Mouse (Mus musculus): ENCODE measurements at regions not wholly inside any gene's neighbourhood (a gene's known extent, or its start where the extent isn't known, plus 50 kb on each side); places are given as distances from the start of the nearest gene placed in this dataset.

- no peak overlapping the region for H3K9ac ChIP-seq (ENCODE audit: low read depth, low read length)
- WGBS (ENCODE audit: insufficient replicate concordance), result 70% methylated on average over 13 of the region's 13 CpGs
- H3K4me2 ChIP-seq, result no peak overlapping the region
- H3K4me3 ChIP-seq (ENCODE audit: low read depth, low read length), result no peak overlapping the region
- no peak overlapping the region for H3K27ac ChIP-seq (ENCODE audit: low read depth, low read length)
- no peaks in the 10 kb centered on the region for H3K4me1 ChIP-seq (ENCODE audit: control insufficient read depth, insufficient read depth, low read length)
- no peaks in the 10 kb centered on the region for H3K36me3 ChIP-seq (ENCODE audit: control insufficient read depth, insufficient read depth, low read length)
- no peaks in the 10 kb centered on the region for H3K27me3 ChIP-seq (ENCODE audit: control insufficient read depth, insufficient read depth, low read length)
- ATAC-seq (replicated peaks; ENCODE audit: insufficient number of reproducible peaks, low FRiP score, low TSS enrichment), result no peak
- no peaks in the 10 kb centered on the region for H3K9me3 ChIP-seq (replicated peaks; ENCODE audit: control insufficient read depth, low read length)
These were observed 250.9 kb upstream of the Prkd1 start for GRCm38 (mm10) chr12:50899609-50900447.

- H3K9me3 ChIP-seq (replicated peaks; ENCODE audit: control insufficient read depth, low read length), result no peaks in the 10 kb centered on the region
- no peaks in the 10 kb centered on the region for H3K4me1 ChIP-seq (ENCODE audit: control insufficient read depth, insufficient read depth, low read length)
- no peak overlapping the region for H3K9ac ChIP-seq (ENCODE audit: low read depth, low read length)
- no peak overlapping the region for H3K27ac ChIP-seq (ENCODE audit: low read depth, low read length)
- H3K4me3 ChIP-seq (ENCODE audit: low read depth, low read length), result no peak overlapping the region
- no peak overlapping the region for H3K4me2 ChIP-seq
- no peaks in the 10 kb centered on the region for H3K36me3 ChIP-seq (ENCODE audit: control insufficient read depth, insufficient read depth, low read length)
- no peaks in the 10 kb centered on the region for H3K27me3 ChIP-seq (ENCODE audit: control insufficient read depth, insufficient read depth, low read length)
- WGBS (ENCODE audit: insufficient replicate concordance), result 70% methylated on average over 3 of the region's 3 CpGs
- ATAC-seq (replicated peaks; ENCODE audit: insufficient number of reproducible peaks, low FRiP score, low TSS enrichment), result no peak
These were observed 248.8 kb upstream of the Prkd1 start for GRCm38 (mm10) chr12:50897606-50898166.

- Histone ChIP-seq H3K27ac (ENCODE audit: low read depth, low read length) (no peak overlapping the region), H3K27me3 (ENCODE audit: control insufficient read depth, insufficient read depth, low read length) (no peaks in the 10 kb centered on the region), H3K4me1 (ENCODE audit: control insufficient read depth, insufficient read depth, low read length) (no peaks in the 10 kb centered on the region), H3K9ac (ENCODE audit: low read depth, low read length) (no peak overlapping the region), H3K4me3 (ENCODE audit: low read depth, low read length) (no peak overlapping the region), H3K9me3 (replicated peaks; ENCODE audit: control insufficient read depth, low read length) (no peaks in the 10 kb centered on the region), H3K4me2 (no peak overlapping the region), H3K36me3 (ENCODE audit: control insufficient read depth, insufficient read depth, low read length) (no peaks in the 10 kb centered on the region)
- ATAC-seq (replicated peaks; ENCODE audit: insufficient number of reproducible peaks, low FRiP score, low TSS enrichment), result no peak
- WGBS (ENCODE audit: insufficient replicate concordance), result 55% methylated on average over 5 of the region's 5 CpGs
These were observed 244.7 kb upstream of the Prkd1 start for GRCm38 (mm10) chr12:50893604-50894003.

GRCm38 (mm10) chr12:50875796-50876195, 226.9 kb upstream of the Prkd1 start:
- Histone ChIP-seq H3K27ac (ENCODE audit: low read depth, low read length) (no peak overlapping the region), H3K4me2 (no peak overlapping the region), H3K4me3 (ENCODE audit: low read depth, low read length) (no peak overlapping the region), H3K36me3 (ENCODE audit: control insufficient read depth, insufficient read depth, low read length) (no peaks in the 10 kb centered on the region), H3K9ac (ENCODE audit: low read depth, low read length) (no peak overlapping the region), H3K27me3 (ENCODE audit: control insufficient read depth, insufficient read depth, low read length) (no peaks in the 10 kb centered on the region), H3K4me1 (ENCODE audit: control insufficient read depth, insufficient read depth, low read length) (no peaks in the 10 kb centered on the region), H3K9me3 (replicated peaks; ENCODE audit: control insufficient read depth, low read length) (no peaks in the 10 kb centered on the region)
- ATAC-seq (replicated peaks; ENCODE audit: insufficient number of reproducible peaks, low FRiP score, low TSS enrichment), result no peak

- no peak overlapping the region for H3K27ac ChIP-seq (ENCODE audit: low read depth, low read length)
- H3K9ac ChIP-seq (ENCODE audit: low read depth, low read length), result no peak overlapping the region
- no peaks in the 10 kb centered on the region for H3K36me3 ChIP-seq (ENCODE audit: control insufficient read depth, insufficient read depth, low read length)
- H3K27me3 ChIP-seq (ENCODE audit: control insufficient read depth, insufficient read depth, low read length), result no peaks in the 10 kb centered on the region
- H3K4me3 ChIP-seq (ENCODE audit: low read depth, low read length), result no peak overlapping the region
- H3K4me1 ChIP-seq (ENCODE audit: control insufficient read depth, insufficient read depth, low read length), result no peaks in the 10 kb centered on the region
- no peak for ATAC-seq (replicated peaks; ENCODE audit: insufficient number of reproducible peaks, low FRiP score, low TSS enrichment)
- 89% methylated on average over 4 of the region's 4 CpGs for WGBS (ENCODE audit: insufficient replicate concordance)
- H3K4me2 ChIP-seq, result no peak overlapping the region
- H3K9me3 ChIP-seq (replicated peaks; ENCODE audit: control insufficient read depth, low read length), result no peaks in the 10 kb centered on the region
These were observed 225.1 kb upstream of the Prkd1 start for GRCm38 (mm10) chr12:50874024-50874398.

GRCm38 (mm10) chr12:50873390-50874023, 224.6 kb upstream of the Prkd1 start:
- ATAC-seq (replicated peaks; ENCODE audit: insufficient number of reproducible peaks, low FRiP score, low TSS enrichment), result no peak
- no peaks in the 10 kb centered on the region for H3K9me3 ChIP-seq (replicated peaks; ENCODE audit: control insufficient read depth, low read length)
- H3K27me3 ChIP-seq (ENCODE audit: control insufficient read depth, insufficient read depth, low read length), result no peaks in the 10 kb centered on the region
- H3K9ac ChIP-seq (ENCODE audit: low read depth, low read length), result no peak overlapping the region
- no peaks in the 10 kb centered on the region for H3K4me1 ChIP-seq (ENCODE audit: control insufficient read depth, insufficient read depth, low read length)
- 79% methylated on average over 11 of the region's 11 CpGs for WGBS (ENCODE audit: insufficient replicate concordance)
- H3K36me3 ChIP-seq (ENCODE audit: control insufficient read depth, insufficient read depth, low read length), result no peaks in the 10 kb centered on the region
- H3K4me3 ChIP-seq (ENCODE audit: low read depth, low read length), result no peak overlapping the region
- H3K27ac ChIP-seq (ENCODE audit: low read depth, low read length), result no peak overlapping the region
- H3K4me2 ChIP-seq, result no peak overlapping the region

GRCm38 (mm10) chr12:50851644-50852043, 202.7 kb upstream of the Prkd1 start:
- ATAC-seq (replicated peaks; ENCODE audit: insufficient number of reproducible peaks, low FRiP score, low TSS enrichment), result no peak
- WGBS (ENCODE audit: insufficient replicate concordance), result 67% methylated on average over 3 of the region's 3 CpGs
- no peak overlapping the region for H3K4me2 ChIP-seq
- H3K27me3 ChIP-seq (ENCODE audit: control insufficient read depth, insufficient read depth, low read length), result no peaks in the 10 kb centered on the region
- no peak overlapping the region for H3K4me3 ChIP-seq (ENCODE audit: low read depth, low read length)
- H3K36me3 ChIP-seq (ENCODE audit: control insufficient read depth, insufficient read depth, low read length), result no peaks in the 10 kb centered on the region
- no peaks in the 10 kb centered on the region for H3K4me1 ChIP-seq (ENCODE audit: control insufficient read depth, insufficient read depth, low read length)
- H3K9ac ChIP-seq (ENCODE audit: low read depth, low read length), result no peak overlapping the region
- H3K27ac ChIP-seq (ENCODE audit: low read depth, low read length), result no peak overlapping the region
- H3K9me3 ChIP-seq (replicated peaks; ENCODE audit: control insufficient read depth, low read length), result no peaks in the 10 kb centered on the region

- Histone ChIP-seq H3K4me2 (no peak overlapping the region), H3K27me3 (ENCODE audit: control insufficient read depth, insufficient read depth, low read length) (no peaks in the 10 kb centered on the region), H3K4me3 (ENCODE audit: low read depth, low read length) (no peak overlapping the region), H3K4me1 (ENCODE audit: control insufficient read depth, insufficient read depth, low read length) (no peaks in the 10 kb centered on the region), H3K9ac (ENCODE audit: low read depth, low read length) (no peak overlapping the region), H3K36me3 (ENCODE audit: control insufficient read depth, insufficient read depth, low read length) (no peaks in the 10 kb centered on the region), H3K9me3 (replicated peaks; ENCODE audit: control insufficient read depth, low read length) (no peaks in the 10 kb centered on the region), H3K27ac (ENCODE audit: low read depth, low read length) (no peak overlapping the region)
- WGBS (ENCODE audit: insufficient replicate concordance), result 64% methylated on average over 3 of the region's 3 CpGs
- no peak for ATAC-seq (replicated peaks; ENCODE audit: insufficient number of reproducible peaks, low FRiP score, low TSS enrichment)
These were observed 199.1 kb upstream of the Prkd1 start for GRCm38 (mm10) chr12:50847976-50848375.

All from heart, embryonic 11.5 days (tissue).